ENCODE assay signal across 13 mouse cellular contexts in the genomic region with DNA sequence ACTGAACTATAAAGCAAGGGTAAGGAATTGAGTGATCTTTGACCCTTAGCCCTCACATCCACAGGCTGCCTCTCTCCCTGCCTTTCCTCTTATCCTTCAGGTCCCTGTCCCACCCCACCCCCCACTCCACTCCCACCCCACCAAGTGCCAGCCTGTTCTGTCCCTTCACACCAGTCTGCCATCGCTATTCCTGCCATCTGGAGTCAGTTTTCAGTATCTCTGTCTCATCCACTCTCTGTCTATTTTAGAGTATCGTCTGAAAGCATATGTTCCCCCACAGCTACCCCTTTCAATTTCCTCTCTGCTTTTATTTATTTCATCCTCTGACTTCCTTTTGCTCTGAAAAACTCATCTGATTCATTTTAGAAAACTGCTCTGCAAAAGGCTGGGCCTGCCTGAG.
DNase-seq lines count a peak whose midpoint lies in the region; ATAC-seq and TF ChIP-seq lines count a peak whose summit lies in the region.
"Had no signal": no experiment of that assay in that cellular context is flagged by ENCODE, and none has a peak within 500 bp of the region (broad histone marks: within the 10 kb centered on the region; RNA-seq: fewer than 3 reads in every experiment).

No protein-coding gene starts in this region.

- no peak for TF ChIP-seq POLR2A in heart, adult 2 months (IDR thresholded peaks at IDR 0.05; ENCODE audit: insufficient read depth, low read depth, low read length)

- no peak overlapping the region for H3K9ac ChIP-seq in forebrain, embryonic 13.5 days
- no peak overlapping the region for H3K9ac ChIP-seq in hindbrain, embryonic 15.5 days
- no peak overlapping the region for H3K9ac ChIP-seq in midbrain, embryonic 16.5 days (ENCODE audit: low read depth, low read length)
- no peak overlapping the region for H3K9ac ChIP-seq in heart, adult 2 months (ENCODE audit: low read depth, low read length)
- H3K9ac ChIP-seq: heart, embryonic 15.5 days; liver, embryonic 12.5 days had no signal

- no peak overlapping the region for H3K4me2 ChIP-seq in forebrain, embryonic 13.5 days
- no peak overlapping the region; the same call in 1 of the 2 replicates for H3K4me2 ChIP-seq in hindbrain, embryonic 15.5 days
- peak overlapping the region; percentile 8; the same call in 1 of the 2 replicates for H3K4me2 ChIP-seq in midbrain, embryonic 16.5 days (ENCODE audit: low read length)
- H3K4me2 ChIP-seq: heart, embryonic 15.5 days; liver, embryonic 12.5 days had no signal

- no peaks in the 10 kb centered on the region for H3K9me3 ChIP-seq in forebrain, embryonic 13.5 days (replicated peaks)
- no peaks in the 10 kb centered on the region for H3K9me3 ChIP-seq in hindbrain, embryonic 15.5 days
- H3K9me3 ChIP-seq in midbrain, embryonic 16.5 days (replicated peaks; ENCODE audit: control insufficient read depth, low read length, poor library complexity, severe bottlenecking): no peaks in the 10 kb centered on the region
- H3K9me3 ChIP-seq: heart, embryonic 15.5 days; liver, embryonic 12.5 days had no signal

- no peak for TF ChIP-seq EP300 in heart, adult 2 months (IDR thresholded peaks at IDR 0.05; ENCODE audit: insufficient read depth, low read depth, low read length)

- H3K27ac ChIP-seq in forebrain, embryonic 13.5 days: peak overlapping the region; percentile 57
- peak overlapping the region; percentile 83 for H3K27ac ChIP-seq in hindbrain, embryonic 15.5 days (replicated peaks)
- peak overlapping the region; percentile 91 for H3K27ac ChIP-seq in midbrain, embryonic 16.5 days (ENCODE audit: low read length)
- H3K27ac ChIP-seq in heart, adult 2 months: no peak overlapping the region
- H3K27ac ChIP-seq: heart, embryonic 15.5 days; kidney, postnatal 0 days; liver, embryonic 12.5 days had no signal

- intact Hi-C loops in heart, adult 2 months (cut with DNase I): no loop called here

- no peaks in the 10 kb centered on the region for H3K27me3 ChIP-seq in forebrain, embryonic 13.5 days
- H3K27me3 ChIP-seq in hindbrain, embryonic 15.5 days: no peaks in the 10 kb centered on the region
- H3K27me3 ChIP-seq in midbrain, embryonic 16.5 days (ENCODE audit: control insufficient read depth, insufficient read depth, low read depth, low read length): no peaks in the 10 kb centered on the region
- H3K27me3 ChIP-seq in heart, adult 2 months (ENCODE audit: control insufficient read depth, insufficient read depth, low read length): no peaks in the 10 kb centered on the region
- H3K27me3 ChIP-seq: heart, embryonic 15.5 days; liver, embryonic 12.5 days had no signal

- no peaks in the 10 kb centered on the region for H3K79me2 ChIP-seq in heart, adult 2 months (replicated peaks; ENCODE audit: control insufficient read depth, insufficient read depth, low read length)

- H3K4me3 ChIP-seq in forebrain, embryonic 13.5 days: no peak overlapping the region
- H3K4me3 ChIP-seq in hindbrain, embryonic 15.5 days: no peak overlapping the region
- no peak overlapping the region for H3K4me3 ChIP-seq in midbrain, embryonic 16.5 days (ENCODE audit: low read depth, low read length)
- H3K4me3 ChIP-seq in heart, adult 2 months: no peak overlapping the region
- H3K4me3 ChIP-seq: heart, embryonic 15.5 days; liver, embryonic 12.5 days had no signal

- H3K36me3 ChIP-seq in forebrain, embryonic 13.5 days (ENCODE audit: poor library complexity, severe bottlenecking): no peaks in the 10 kb centered on the region
- H3K36me3 ChIP-seq in hindbrain, embryonic 15.5 days: no peaks in the 10 kb centered on the region
- H3K36me3 ChIP-seq in midbrain, embryonic 16.5 days (ENCODE audit: control insufficient read depth, insufficient read depth, low read length): no peaks in the 10 kb centered on the region
- no peaks in the 10 kb centered on the region for H3K36me3 ChIP-seq in heart, adult 2 months (ENCODE audit: control insufficient read depth, insufficient read depth, low read length)
- H3K36me3 ChIP-seq: heart, embryonic 15.5 days; liver, embryonic 12.5 days had no signal

- TF ChIP-seq CTCF in heart, adult 2 months (IDR thresholded peaks at IDR 0.05): no peak

- peak; percentile 54 for ATAC-seq in forebrain, embryonic 13.5 days
- no peak; the same call in 1 of the 2 replicates for ATAC-seq in hindbrain, embryonic 15.5 days (ENCODE audit: low FRiP score, low read depth)
- no peak for ATAC-seq in midbrain, embryonic 16.5 days
- ATAC-seq in inflammation-experienced regulatory T-cells, adult 6 months: no peak
- ATAC-seq: liver, embryonic 12.5 days had no signal

- peaks cover 27% of the 10 kb centered on the region for H3K4me1 ChIP-seq in forebrain, embryonic 13.5 days
- H3K4me1 ChIP-seq in hindbrain, embryonic 15.5 days (replicated peaks): peaks cover 22% of the 10 kb centered on the region
- peaks cover 24% of the 10 kb centered on the region for H3K4me1 ChIP-seq in midbrain, embryonic 16.5 days (ENCODE audit: control insufficient read depth, insufficient read depth, low read length)
- H3K4me1 ChIP-seq in heart, adult 2 months (ENCODE audit: control insufficient read depth, insufficient read depth, low read length): no peaks in the 10 kb centered on the region
- H3K4me1 ChIP-seq: heart, embryonic 15.5 days; liver, embryonic 12.5 days had no signal

- DNase-seq in layer of hippocampus, adult 18-20 months (ENCODE audit: low spot score in 2 of 2): peak; percentile 37 to 73
- DNase-seq in layer of hippocampus, postnatal 25 days (ENCODE audit: extremely low spot score in 1 of 2, low spot score in 1 of 2): no peak
- DNase-seq in heart, adult 2 months: no peak
- DNase-seq: cerebellum, adult 9-10 months; lung, postnatal 10 days; spleen, adult 18-20 months had no signal

- WGBS in forebrain, embryonic 13.5 days: 35% methylated on average over 2 of the region's 2 CpGs
- 33% methylated on average over 2 of the region's 2 CpGs for WGBS in hindbrain, embryonic 15.5 days
- 54% methylated on average over 2 of the region's 2 CpGs for WGBS in midbrain, embryonic 16.5 days
- WGBS in heart, adult 2 months: 66% methylated on average over 2 of the region's 2 CpGs

Comparison
In these comparisons a context has a peak if more than half of its experiments do, and no peak if none do; other contexts are left out.
1. DNase-seq: peak in layer of hippocampus, adult 18-20 months (2 of 2); none in layer of hippocampus, postnatal 25 days (0 of 2) and heart, adult 2 months (0 of 2).